Mouse (Mus musculus) left cerebral cortex, adult 11 months (tissue): ENCODE data around the gene Ren1.
"Not testable (repeated sequence)": the region's sequence is repeated elsewhere in the genome, so short reads cannot be mapped to it uniquely, and the experiment has no call there.

Source experiments
- DNase-seq: peaks from one replicate; pipeline ENCODE4 v3.0.0; 2022; ENCODE audit warnings: low spot score

Gene Ren1

GRCm38 (mm10) chr1:133350210-133350609 lies at the start of gene Ren1:
Ren1 (plus strand) TSS chr1:133350510.
- DNase-seq: no peak

DNA sequence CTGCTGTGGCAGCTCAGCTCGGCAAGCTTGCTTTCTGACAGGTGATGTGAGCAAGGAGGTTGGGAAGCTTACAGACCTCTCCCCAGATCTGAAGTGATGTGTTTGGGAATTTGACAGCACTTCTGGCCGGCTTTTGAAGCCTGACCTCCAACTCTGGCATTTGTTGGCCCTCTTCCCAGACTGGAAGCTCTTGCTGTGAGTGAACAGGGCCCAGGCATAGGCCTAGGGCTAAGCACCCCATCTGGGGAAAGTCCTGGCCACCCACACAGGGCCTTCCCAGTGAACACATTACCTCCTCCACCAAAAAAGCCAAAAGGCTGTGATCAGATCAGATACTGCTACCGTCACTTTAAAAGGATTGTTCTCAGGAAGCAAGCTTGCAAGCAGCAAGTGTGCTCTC lies 47.8 kb upstream of the Ren1 start:
- DNase-seq: no peak

DNA sequence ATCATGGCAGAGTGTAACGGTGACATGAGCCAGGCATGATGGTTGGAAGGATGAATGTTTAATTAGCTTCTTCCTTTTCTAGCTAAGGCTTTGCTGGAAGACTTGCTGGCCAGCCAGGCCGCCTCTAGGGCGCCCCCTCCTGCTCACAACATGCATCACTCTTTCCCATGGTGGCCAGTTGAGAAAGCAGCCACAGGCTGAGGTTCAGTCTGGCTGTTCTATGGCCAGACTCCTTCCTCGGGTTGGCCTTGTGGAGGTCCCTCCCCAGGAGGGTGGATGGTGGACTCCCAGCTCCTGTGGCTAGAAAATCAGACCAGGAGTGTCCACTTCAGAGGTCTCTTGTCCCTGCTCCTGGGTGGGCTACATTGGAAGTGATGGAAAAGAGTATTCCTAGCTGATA lies 43.5 kb upstream of the Ren1 start:
- peak; percentile 49 for DNase-seq

DNA sequence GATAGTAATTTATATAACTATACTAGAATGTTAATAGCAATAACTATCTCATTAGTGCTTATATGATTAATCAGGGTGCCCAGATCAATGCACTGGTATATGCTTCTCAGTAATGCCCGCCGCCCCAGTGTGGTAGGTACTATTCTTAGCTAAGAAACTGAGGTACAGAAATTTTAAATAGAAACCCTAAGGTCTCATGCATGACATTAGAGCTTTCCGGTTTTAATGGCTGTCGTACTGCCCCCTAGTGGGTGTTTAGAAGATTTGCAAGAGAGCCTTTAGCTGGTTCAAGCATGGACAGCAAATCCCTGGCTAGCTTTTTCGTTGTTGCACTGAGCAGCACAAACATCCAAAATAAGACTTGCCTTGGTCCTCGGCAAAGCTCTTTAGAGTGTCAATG lies 43.0 kb upstream of the Ren1 start:
- no peak for DNase-seq

DNA sequence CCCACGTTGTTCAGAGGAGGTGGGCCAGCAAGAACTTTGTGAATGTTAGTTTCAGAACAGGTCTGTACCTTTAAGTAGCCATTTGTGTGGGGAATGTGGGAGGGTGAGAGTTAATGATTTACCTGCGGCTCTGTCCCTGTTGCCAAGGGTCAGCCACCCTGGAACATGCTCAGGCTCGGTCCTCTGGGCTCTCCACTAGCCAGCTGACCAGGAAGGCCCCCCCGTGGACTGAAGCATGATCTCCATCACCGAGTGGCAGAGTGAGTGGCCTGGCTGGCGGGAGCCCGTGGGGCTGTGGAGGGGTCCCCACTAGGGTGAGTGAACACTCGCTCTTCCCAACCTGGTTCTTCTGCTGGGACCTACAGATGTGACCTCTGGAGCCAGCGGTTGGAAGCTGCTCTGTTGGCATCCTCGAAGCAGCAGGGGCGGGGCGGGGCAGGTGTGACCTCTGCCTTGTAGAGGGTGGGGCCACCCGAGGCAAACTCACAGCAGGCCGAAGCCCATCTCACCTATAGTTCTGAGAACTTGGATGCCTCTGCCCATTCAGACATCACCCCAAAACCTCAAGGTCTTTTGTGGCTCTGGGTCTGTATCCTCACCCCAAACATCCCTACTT lies 40.5 kb upstream of the Ren1 start, which contains the start of gene Golt1a:
Gene Golt1a, plus strand, starts transcription at position 149 of the 616 bp plus-strand sequence.
- DNase-seq: no peak

DNA sequence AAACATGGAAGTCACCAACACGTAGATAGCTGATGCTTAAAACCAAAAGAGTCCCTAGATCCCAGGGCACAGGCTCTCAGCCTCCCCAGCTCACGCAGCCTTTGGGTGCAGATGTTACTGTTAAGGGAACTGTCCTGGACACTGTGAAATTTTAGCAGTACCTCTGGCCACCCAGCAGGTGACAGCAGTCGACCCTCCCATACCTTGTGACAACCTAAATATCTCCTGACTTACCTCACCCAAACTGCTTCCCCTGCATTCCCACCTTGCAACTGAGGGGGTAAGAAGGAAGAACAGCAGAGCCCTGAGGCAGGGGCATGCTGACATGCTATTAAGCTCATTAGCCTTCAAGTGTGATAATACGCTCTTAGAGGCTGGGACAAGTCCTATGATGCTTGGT lies 39.1 kb upstream of the Ren1 start:
- DNase-seq: no peak

GRCm38 (mm10) chr1:133311946-133312345 lies 38.4 kb upstream of the Ren1 start:
- DNase-seq: peak; percentile 66

GRCm38 (mm10) chr1:133314364-133314763 lies 35.9 kb upstream of the Ren1 start:
- DNase-seq: no peak

DNA sequence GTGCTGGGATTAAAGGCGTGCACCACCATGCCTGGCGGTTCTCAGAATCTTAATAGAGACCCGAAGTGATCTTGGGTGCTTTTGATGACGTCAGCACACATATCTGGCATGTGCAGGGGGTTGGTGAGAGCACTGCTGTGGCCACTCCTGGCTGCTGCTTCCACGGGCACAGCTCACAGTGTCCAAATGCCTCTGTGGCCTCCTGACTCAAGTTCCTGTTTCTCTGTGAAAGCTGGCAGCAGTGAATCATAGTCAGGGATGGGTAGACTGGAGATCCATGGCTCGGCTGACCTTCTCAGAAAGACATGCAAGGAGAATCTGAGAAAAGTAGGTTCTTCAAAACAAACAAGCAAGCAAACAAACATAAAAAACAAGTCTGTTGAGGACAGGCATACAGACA lies 34.5 kb upstream of the Ren1 start:
- DNase-seq: no peak

- DNase-seq: no peak
These were observed 33.7 kb upstream of the Ren1 start for GRCm38 (mm10) chr1:133316577-133316976.

DNA sequence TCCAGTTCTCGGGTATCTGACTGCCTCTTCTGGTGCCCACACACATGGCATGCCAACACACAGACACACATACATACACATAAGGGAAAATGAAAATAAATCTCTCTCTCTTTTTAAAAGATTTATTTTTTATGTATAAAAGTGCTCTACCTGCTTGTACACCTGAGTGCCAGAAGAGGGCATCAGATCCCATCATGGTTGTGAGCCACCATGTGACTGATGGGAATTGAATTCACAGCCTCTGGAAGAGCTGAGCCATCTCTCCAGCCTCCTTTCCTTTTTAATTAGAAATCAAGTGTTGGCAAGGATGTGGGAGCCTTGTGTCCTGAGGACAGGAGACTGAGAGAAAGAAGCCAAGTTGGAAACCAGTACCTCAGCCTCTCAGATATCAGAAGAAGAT lies 33.2 kb upstream of the Ren1 start:
- DNase-seq: no peak

- no peak for DNase-seq
These were observed 28.9 kb upstream of the Ren1 start, which contains the start of gene Kiss1 for GRCm38 (mm10) chr1:133321267-133321925. Kiss1 (plus strand) TSS chr1:133321875.

DNA sequence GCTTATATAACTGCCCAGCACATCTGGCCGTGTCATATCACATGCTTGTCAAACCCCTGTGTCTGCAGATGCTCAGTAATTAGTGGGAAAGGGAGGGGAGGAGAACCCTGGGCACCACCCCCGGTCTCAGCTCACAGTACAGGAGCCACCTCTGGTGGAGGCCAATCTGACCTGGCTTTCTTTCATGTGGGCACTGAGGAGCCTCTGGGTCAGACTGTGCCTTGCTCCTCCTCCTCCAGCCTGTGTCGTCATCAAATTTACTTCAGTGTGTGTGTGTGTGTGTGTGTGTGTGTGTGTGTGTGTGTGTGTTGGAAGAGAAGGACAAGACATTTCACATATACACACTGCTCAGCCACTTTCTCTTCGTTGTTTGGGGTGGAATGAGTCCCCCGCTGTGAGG lies 27.0 kb upstream of the Ren1 start:
- no peak for DNase-seq

DNA sequence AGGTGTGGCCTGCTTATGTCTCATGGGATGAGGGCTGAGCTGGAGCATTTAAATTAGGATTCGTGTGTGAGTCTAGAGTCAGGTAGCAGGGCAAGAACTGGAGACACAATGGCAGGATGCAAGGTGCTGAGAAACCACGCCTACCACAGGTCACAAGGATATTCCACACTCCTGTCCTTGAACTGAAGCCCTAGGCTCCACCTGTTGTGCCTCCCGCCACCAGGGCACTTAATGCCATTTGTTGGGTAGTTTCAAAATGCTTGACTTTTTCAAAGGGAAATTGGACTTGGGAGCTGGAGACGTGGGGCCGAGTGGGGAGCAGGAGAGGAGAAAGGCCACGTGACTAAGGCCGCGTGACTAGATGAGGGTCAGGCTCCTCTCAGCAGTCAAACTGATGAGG lies 24.4 kb upstream of the Ren1 start:
- no peak for DNase-seq

DNA sequence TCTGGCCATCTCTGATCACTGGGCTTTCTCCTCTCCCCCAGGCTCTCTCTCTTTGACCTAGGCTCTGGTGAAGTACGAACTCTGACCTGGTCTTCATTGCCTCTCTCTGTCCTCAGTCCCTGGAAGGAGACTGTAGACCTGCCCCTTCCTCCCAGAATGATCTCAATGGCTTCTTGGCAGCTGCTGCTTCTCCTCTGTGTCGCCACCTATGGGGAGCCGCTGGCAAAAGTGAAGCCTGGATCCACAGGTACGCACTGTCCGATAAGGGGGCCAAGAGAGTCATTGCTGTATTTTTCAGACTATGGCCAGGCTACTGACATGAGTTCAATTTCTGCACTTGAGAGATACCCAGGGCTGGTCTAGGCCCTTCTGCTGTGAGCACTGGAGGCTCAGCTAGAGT lies 23.2 kb upstream of the Ren1 start:
- no peak for DNase-seq

GRCm38 (mm10) chr1:133328299-133328795 lies 22.0 kb upstream of the Ren1 start:
- DNase-seq: no peak

DNA sequence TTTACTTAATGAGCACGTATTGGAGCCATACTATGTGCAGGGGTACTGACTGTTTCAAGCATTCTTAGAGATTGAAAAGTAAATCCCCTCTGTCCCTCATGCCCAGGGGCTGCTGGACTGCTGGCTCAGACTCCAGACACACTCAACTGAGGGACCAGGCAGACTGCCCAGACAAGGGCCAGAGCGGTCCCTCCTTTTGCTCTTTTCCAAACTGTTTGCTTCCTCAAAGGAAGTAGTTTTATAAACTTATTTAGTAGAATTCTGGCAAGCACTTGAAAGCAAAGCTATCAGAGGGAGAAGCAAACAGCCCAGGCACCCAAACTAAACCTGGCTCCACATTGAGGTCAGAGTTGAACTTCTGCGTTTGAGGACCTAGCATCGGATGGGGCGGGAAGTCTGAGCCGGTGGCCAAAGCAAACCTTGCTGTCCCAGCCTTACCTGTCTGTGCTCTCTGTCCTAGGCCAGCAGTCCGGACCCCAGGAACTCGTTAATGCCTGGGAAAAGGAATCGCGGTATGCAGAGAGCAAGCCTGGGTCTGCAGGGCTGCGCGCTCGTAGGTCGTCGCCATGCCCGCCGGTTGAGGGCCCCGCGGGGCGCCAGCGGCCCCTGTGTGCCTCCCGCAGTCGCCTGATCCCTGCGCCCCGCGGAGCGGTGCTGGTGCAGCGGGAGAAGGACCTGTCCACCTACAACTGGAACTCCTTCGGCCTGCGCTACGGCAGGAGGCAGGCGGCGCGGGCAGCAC lies 21.2 kb upstream of the Ren1 start:
- DNase-seq: no peak

- no peak for DNase-seq
These were observed 20.7 kb upstream of the Ren1 start for GRCm38 (mm10) chr1:133329638-133329964.

GRCm38 (mm10) chr1:133331142-133331541 lies 19.2 kb upstream of the Ren1 start:
- no peak for DNase-seq

DNA sequence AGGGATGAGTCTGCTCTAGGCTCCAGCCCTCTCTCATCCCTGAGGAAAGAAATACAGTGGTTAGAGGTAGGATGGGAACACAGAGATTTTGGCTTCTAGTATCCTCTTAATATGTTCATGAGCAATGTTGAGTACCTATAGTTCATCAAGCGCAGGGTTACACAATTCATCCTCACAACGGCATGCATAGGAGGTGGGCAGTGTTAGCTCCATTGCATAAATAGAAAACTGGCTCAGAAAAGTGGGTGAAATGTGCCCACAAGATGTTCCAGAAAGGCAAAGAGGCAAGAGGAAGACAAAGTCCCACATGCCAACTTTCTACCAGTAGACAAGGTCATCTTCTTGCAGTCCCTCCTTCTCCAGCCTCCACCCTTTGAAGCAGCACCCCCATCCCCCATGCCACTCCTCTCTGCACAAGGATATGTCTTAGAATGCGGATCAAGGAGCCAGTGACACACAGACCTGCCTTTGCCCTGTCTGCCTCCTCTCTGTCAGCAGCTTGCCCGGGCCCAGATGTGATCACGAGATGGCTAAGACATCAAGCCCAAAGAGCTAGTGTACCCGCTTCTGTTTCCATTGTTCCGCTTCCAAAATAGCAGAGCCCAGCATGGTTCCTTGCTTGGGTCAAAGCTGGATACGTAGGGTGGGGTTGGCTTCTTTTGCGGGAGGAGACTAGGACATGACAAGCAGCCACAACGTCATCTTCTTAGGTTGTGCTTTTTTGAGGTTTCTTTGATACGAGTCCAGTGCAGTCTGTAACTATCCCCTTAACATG lies 17.5 kb upstream of the Ren1 start:
- DNase-seq: no peak

GRCm38 (mm10) chr1:133333937-133334336 lies 16.4 kb upstream of the Ren1 start:
- DNase-seq: no peak

GRCm38 (mm10) chr1:133340403-133340802 lies 9.9 kb upstream of the Ren1 start:
- not testable (repeated sequence) for DNase-seq
